Mouse (Mus musculus) midbrain, embryonic 14.5 days (tissue): ENCODE measurements at regions not wholly inside any gene's neighbourhood (a gene's known extent, or its start where the extent isn't known, plus 50 kb on each side); places are given as distances from the start of the nearest gene placed in this dataset.

Source experiments
- ATAC-seq: fragments of 200-750 bp; cut with Nextera tagmentation; 2 replicates; pipeline ENCODE4 v1.8.0; 2017; ENCODE audit warnings: moderate number of reproducible peaks, moderate library complexity; ENCODE audit not compliant: low FRiP score, low TSS enrichment
- DNase-seq: peaks from one replicate; pipeline ENCODE4 v3.0.0-alpha.2; 2015
- H3K27ac ChIP-seq: fragments of 300-500 bp; sonication (generic); replicated peaks from 2 replicates; pipeline ENCODE4 v1.5.1; 2014; ENCODE audit warnings: mild to moderate bottlenecking, low read depth, low read length, moderate library complexity
- H3K27me3 ChIP-seq: fragments of 300-500 bp; sonication (generic); 2 replicates; pipeline ENCODE4 v1.6.1; 2014; ENCODE audit warnings: low read length, control low read depth, mixed read lengths; ENCODE audit not compliant: control insufficient read depth, insufficient read depth
- H3K36me3 ChIP-seq: fragments of 300-500 bp; sonication (generic); 2 replicates; pipeline ENCODE4 v1.6.1; 2014; ENCODE audit warnings: low read length, control low read depth; ENCODE audit not compliant: control insufficient read depth, insufficient read depth
- H3K4me1 ChIP-seq: fragments of 300-500 bp; sonication (generic); 2 replicates; pipeline ENCODE4 v1.6.1; 2014; ENCODE audit warnings: mild to moderate bottlenecking, antibody characterized with exemption, low read length, control low read depth; ENCODE audit not compliant: control insufficient read depth, insufficient read depth
- H3K4me2 ChIP-seq: fragments of 300-500 bp; sonication (generic); 2 replicates; pipeline ENCODE4 v1.6.1; 2014; ENCODE audit warnings: mild to moderate bottlenecking, low read length, moderate library complexity
- H3K4me3 ChIP-seq: fragments of 300-500 bp; sonication (generic); replicated peaks from 2 replicates; pipeline ENCODE4 v1.5.1; 2014; ENCODE audit warnings: low read depth, low read length
- H3K9ac ChIP-seq: fragments of 300-500 bp; sonication (generic); replicated peaks from 2 replicates; pipeline ENCODE4 v1.6.1; 2014; ENCODE audit warnings: mild to moderate bottlenecking, low read length, moderate library complexity
- H3K9me3 ChIP-seq: fragments of 300-500 bp; sonication (generic); 2 replicates; pipeline ENCODE4 v1.6.1; 2016; ENCODE audit warnings: low read length, control low read depth, mixed read lengths; ENCODE audit not compliant: control insufficient read depth
- WGBS: fragments of 180-500 bp; shearing (Covaris S2); extraction: QIAGEN DNeasy Blood & Tissue Kit; methylation state at CpG from one replicate; pipeline ENCODE4 v1.1.7; 2014; 5-methylcytosine and 5-hydroxymethylcytosine counted together

DNA sequence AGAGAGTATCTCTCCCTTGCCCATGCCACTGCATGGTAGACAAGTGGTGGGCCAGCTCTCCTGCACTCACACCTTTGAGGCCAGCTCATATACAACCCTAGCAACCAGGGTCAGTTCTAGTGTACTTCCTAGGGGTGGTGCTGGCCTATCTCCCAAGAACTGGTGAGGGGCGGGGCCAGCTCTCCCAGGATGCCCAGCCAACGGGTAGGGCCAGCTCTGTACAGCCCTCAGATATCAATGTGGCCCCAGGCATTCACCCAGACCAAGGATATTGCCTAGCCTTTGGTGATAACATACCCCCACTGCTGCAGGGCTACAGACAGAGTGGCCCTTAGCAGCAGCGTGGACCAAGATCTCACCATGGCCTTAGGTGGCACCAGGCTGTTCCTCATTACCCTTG is 55.1 kb upstream of the Exoc4 start:
- H3K27ac ChIP-seq: no peak overlapping the region
- DNase-seq: no peak
- H3K4me2 ChIP-seq: no peak overlapping the region
- H3K9ac ChIP-seq: no peak overlapping the region
- H3K4me1 ChIP-seq: no peaks in the 10 kb centered on the region
- H3K36me3 ChIP-seq: no peaks in the 10 kb centered on the region
- WGBS: 87% methylated on average over 3 of the region's 3 CpGs
- no peaks in the 10 kb centered on the region for H3K9me3 ChIP-seq
- H3K4me3 ChIP-seq: no peak overlapping the region
- H3K27me3 ChIP-seq: no peaks in the 10 kb centered on the region
- no peak for ATAC-seq
